Mouse (Mus musculus) gonadal fat pad, adult 2 months (tissue): Measurements from ENCODE around the gene Metrnl. TPM values are rescaled to one million over a fixed set of nuclear protein-coding genes. Genes with fewer than 3 reads are reported as not detected.

Experiments
- DNase-seq: peaks from one replicate; pipeline ENCODE4 v3.0.0-alpha.2; 2012; ENCODE audit warnings: low read depth
- polyA plus RNA-seq: library from polyadenylated mRNA; depleted of rRNA; stranded (reverse); fragments of >200 nt; gene quantifications from 2 replicates; pipeline ENCODE4 v1.2.3, GENCODE M21; 2012

The Metrnl gene
- polyA plus RNA-seq, 1 experiment: 49.0 TPM

- no peak for DNase-seq
Observed at GRCm38 (mm10) chr11:121685491-121686001, 15.8 kb upstream of the Metrnl start.

GRCm38 (mm10) chr11:121686091-121686490 lies 15.3 kb upstream of the Metrnl start:
- no peak for DNase-seq

DNA sequence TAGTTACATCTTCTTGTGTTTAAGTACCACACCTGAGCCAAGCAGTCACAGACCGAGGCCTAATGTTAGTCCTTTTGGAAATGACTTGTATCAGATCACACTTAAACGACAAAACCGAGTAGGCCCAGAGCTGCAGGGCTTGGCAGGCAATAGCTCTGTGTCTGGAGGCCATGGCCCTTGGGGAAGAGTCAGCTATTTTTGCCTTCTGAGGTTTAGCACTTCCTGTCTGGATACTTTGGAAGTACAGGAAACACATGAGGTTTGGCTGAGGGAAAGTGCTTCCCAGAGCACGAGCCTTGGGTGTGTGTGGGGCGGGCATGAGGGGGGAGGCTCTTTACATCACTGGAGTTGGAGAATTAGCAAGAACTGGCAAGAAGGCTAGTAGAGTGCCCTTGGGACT lies 14.7 kb upstream of the Metrnl start:
- DNase-seq: no peak

DNA sequence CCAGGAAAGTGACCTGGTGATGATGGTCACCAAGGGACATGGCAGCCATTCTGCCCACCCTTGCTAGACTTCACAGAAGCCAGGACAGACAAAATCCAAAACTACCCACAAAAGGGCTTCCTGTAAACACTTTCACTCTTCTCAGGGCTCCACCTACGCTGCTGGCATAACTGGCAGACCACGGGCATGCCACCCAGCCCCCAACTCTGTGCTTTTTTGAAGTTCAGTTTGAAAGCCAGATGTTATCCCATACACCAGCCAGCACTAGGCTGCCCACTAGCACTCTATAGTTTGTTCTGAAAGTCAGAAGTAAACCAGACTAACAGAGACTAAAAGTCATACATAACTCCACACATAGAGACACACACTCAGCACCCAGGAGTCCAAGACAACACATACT lies 13.3 kb upstream of the Metrnl start:
- no peak for DNase-seq

- no peak for DNase-seq
Observed at GRCm38 (mm10) chr11:121695304-121696064, 5.9 kb upstream of the Metrnl start.

DNA sequence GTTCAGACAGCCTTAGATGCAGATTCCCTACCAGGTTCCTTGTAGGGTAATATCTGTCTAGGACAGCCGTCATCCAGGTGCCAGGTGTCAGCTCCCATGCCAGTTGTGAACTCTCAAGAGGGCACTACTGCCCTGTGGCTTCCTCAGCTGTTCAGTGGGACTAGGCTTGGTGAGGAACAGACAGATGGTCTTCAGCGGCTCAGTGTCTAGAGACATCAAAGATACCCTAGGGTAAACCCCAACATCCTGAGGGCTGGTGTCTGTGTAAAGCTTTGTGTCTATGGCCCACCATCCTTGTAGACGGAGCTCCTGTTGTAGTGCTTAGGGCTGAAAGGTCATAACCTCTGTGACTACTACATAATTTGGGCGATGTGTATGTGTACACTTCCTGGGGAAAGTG lies 4.1 kb upstream of the Metrnl start:
- DNase-seq: no peak

GRCm38 (mm10) chr11:121698381-121698955 lies 2.9 kb upstream of the Metrnl start:
- DNase-seq: peak; percentile 54

- peak; percentile 33 for DNase-seq
Observed at GRCm38 (mm10) chr11:121702111-121702894, 959 bp downstream of the Metrnl start.

- no peak for DNase-seq
Observed at GRCm38 (mm10) chr11:121702895-121703618, 1.7 kb downstream of the Metrnl start.

DNA sequence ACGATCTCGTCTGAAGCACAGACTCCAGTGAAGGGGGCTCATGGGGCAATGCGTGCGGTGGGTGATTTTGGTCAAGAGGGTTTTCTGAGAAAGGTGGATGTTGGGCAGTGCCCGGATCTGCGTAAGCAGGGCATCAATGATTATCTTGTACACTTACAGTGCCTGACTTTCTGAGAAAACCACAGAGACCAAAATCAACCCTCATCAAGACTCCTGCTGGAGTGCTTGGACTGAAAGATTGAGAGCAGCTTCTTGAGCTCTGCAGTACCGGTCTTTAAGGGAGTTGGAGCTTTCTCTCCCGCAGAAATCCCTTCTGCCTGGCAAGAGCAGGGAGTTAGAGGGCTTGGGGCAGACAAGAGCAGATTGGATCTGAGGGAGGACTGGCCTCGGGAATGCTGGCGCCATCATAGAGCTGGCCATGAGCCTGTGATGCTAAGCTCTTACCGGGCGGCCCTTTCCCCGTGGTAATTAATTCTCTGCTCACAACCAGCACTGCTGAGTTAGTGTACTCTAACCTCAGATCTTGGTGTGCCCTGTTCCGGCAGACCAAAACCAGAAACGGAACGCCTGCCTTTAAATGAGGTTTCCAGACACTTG lies 2.4 kb downstream of the Metrnl start:
- DNase-seq: no peak

DNA sequence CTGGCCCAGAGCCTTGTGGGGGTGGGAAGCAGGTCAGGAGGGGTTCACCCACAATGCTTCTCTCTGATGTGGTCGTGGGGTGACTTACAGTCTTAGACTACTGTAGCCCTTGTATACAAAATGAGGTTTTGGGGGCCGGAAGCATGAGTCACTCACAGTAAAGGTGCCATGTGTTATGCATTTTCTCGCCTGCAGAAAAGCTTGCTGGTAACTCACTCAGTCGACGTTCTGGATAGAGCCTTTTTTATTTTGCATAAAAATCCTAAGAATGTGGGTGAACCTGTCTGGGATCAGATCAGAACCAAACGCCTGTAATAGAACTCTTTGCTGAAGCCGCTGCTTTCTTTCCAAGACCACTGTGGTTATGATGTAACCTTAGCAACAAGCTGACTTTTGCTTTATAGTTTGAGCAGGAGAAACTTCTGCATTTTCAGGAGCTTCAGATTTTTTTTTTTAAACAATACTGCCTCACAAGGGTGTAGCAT lies 5.2 kb downstream of the Metrnl start:
- DNase-seq: no peak

GRCm38 (mm10) chr11:121709278-121709677 lies 7.9 kb downstream of the Metrnl start:
- DNase-seq: no peak

DNA sequence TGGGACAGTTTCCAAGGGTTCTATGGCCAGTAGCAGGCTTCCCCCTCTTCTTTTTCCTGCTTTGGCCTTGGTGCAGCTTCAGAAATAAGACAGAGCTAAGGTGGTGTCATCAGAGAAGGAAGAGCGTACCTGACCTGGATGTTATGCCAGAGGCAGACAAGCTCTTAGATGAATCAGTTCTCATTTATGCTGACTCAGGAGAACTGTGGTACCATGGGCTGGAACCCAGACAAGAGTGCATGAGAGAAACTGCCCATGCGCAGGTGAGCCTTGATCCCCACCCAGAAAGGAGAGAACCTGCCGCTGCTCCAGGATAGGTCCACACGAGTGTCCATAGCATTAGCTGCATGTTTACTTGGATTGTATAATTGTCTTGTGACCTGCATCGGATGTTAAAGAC lies 8.9 kb downstream of the Metrnl start:
- DNase-seq: no peak

GRCm38 (mm10) chr11:121712987-121713386 lies 11.6 kb downstream of the Metrnl start:
- no peak for DNase-seq

DNA sequence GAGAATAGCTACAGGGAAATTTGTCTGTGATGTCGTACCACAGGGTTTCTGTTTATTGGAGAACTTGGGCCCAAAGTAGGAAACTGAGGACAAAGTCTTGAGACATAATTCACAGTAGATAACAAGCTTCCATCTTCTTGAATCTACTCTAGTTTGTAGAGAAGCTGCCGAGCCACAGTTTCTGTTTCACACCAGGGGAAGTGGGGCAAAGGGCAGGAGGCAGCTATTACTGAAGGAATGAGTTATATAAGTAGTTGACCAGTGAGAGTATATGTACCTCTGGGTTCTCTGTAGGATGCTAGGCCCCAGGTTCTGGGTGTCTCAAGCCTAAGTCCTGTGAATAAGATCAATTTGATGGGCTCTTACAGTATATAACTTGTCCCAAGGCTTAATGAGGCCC lies 12.2 kb downstream of the Metrnl start:
- no peak for DNase-seq

GRCm38 (mm10) chr11:121714745-121715485 lies 13.6 kb downstream of the Metrnl start:
- no peak for DNase-seq

- no peak for DNase-seq
Observed at GRCm38 (mm10) chr11:121717724-121718123, 16.4 kb downstream of the Metrnl start.

GRCm38 (mm10) chr11:121720752-121721151 lies 19.4 kb downstream of the Metrnl start:
- DNase-seq: no peak

DNA sequence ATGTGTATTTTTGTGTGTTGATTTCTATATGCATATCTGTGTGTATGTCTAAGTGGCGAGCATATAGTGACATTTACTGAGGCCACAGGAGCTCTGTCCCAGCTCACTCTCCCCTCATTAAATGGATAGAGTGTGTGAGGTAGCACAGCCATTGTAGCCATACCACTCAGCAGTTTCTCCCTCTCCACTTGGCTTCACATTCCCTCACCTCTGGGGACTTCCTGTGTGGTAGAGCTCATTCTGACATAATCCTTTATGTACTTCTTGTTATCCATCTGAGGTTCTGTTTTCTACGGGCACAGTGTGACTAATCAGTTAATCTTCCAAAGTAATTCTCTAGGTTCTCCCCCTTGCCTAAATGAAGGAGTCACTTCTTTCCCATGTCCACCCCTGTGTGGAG lies 21.1 kb downstream of the Metrnl start:
- DNase-seq: no peak

DNA sequence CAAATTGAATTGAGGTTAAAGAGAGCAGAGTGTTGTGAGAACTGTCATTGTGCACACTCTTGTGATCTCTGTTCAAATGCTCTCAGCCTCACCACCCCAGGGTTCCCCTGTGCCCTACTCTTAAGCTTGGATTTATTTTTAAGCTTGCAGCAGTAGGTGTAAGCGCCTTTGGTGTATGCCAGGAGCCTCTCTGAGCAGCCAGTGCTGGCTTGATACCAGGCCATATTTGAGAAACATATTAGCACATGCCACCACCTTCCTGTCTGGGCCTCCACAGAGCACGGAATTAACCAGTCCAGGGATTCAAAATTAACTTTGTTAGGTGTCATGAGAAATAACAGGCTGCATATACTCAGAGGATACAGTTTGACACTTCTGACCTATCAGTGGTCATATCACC lies 25.3 kb downstream of the Metrnl start:
- peak; percentile 34 for DNase-seq

DNA sequence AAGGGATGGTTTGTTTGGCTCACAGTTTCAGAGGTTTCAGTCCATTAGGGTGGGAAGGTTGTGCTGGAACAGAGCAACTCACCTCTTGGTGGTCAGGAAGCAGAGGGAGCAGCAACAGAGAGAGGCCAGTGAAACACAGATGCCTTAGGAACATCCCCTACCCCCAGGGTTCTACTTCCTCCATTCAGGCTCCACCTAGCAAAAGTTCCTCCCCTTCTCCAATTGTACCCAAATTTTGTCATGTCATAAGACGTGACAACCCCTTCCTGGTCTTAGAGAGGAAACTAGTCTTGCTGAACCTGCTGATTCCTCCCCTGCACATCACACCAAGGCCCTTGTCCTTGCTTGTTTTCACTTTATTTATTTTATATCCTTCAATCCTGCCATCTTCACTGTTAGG lies 32.8 kb downstream of the Metrnl start:
- no peak for DNase-seq
